Mouse (Mus musculus) kidney, postnatal 14 days (tissue): ENCODE results near the gene Csnk1e.
"Not testable (repeated sequence)": the region's sequence is repeated elsewhere in the genome, so short reads cannot be mapped to it uniquely, and the experiment has no call there.

Source experiments
- DNase-seq: peaks from one replicate; pipeline ENCODE4 v3.0.0; 2022; ENCODE audit warnings: mixed read lengths

The Csnk1e gene

GRCm38 (mm10) chr15:79455106-79455810, at the start of gene Csnk1e:
Csnk1e (minus strand) TSS chr15:79455566.
- peak; percentile 85 for DNase-seq

DNA sequence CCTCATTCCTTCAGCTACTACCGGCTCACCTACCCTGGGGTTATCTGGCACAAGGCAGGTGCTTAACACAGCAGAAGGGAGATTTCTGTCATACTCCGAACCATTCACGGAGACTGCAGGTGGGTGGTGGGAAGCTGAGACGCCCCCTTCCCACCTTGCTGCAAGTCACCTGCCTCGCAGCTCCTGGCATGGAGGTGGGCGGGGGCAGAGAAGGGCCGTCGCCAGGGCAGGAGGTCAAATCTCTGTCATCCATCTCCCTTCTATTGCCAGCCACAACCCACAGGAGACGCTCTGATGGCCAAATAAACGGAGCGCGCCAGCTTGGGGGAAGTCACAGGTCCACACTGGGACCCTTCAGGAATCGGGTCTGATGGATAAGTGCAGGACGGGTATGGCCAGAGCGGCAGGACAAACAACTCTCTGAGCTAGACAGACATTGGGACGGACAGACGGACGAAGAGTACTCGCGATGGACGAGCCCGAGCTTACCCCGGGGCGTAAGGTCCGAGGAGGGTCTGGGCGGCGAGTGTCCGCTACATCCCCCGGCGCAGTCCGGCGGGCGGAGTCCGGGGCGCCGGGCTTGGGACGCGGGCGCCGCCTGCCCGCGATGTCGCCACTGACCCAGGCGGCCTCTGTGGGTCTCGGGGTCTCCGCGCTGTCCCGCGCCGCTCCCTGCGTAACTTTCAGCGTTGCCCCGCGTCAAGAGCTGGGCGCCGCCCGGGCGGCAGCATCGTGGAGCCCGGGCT, 49.5 kb upstream of the Csnk1e start, which contains the start of gene Kcnj4:
Gene Kcnj4, minus strand, starts transcription at position 535 of the 746 bp plus-strand sequence.
- no peak for DNase-seq

- no peak for DNase-seq
Observed at GRCm38 (mm10) chr15:79503438-79503837, 48.1 kb upstream of the Csnk1e start.

- no peak for DNase-seq
Observed at GRCm38 (mm10) chr15:79502891-79503341, 47.5 kb upstream of the Csnk1e start.

DNA sequence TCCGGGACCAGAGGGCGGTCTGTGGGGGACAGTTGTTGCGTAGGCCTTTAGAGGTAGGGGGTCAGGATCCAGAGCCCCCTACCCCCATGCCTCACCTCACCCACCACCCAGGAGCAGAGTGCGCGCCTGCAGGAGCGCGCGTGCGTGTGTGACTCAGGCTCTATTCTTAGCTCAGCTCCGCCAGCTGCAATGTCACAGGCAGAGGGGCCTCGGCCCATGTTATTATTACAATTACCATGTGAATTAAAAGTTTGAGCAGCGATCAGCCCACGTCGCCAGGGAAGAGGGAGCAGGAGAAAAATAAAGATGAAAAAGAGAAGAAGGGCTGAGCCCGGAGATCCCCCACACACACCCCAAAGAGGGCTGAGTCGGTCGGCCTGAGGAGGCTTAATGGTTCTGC, 44.7 kb upstream of the Csnk1e start:
- no peak for DNase-seq

GRCm38 (mm10) chr15:79493527-79493926, 38.2 kb upstream of the Csnk1e start:
- DNase-seq = no peak

DNA sequence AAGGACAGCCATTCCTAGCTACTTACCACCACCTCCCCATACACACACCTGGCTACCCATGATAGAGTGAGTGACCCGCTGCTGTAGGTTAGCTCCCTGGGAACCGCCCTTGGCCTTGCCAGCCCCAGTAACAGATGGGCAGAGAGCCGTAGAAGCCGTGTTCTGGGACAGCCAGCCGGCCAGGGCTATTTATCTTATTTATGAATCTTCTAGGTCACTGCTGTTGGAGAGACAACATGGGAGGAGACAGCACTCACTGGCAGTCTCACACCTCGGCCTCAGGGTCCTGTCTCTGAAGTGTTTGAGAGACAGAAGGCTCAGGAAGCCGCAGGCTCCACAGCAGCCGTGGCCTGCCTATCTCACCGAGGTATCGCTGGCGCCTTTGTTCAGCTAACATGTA, 34.1 kb upstream of the Csnk1e start:
- DNase-seq = no peak

GRCm38 (mm10) chr15:79481181-79481688, 25.9 kb upstream of the Csnk1e start:
- peak; percentile 22 for DNase-seq

DNA sequence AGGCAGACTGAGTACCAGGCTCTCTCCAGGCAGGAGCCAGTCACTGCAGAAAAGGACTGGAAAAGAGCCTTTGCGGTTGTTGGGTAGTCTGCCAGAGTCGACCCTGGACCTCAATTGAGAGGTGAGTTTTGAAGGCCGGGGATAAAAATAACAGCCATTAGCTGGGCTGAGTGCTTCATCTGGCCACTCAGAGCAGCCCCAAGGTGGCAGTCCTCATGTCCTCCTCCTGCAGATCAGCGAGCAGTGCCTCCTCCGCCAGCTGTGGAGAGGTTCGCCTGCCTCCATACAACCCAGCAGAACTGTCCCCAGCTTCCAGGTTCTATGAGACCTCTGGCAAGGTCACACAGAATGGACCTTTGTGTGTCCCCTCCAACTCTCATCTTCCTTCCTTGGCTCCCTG, 21.9 kb upstream of the Csnk1e start:
- no peak for DNase-seq

GRCm38 (mm10) chr15:79473638-79474355, 18.4 kb upstream of the Csnk1e start:
- DNase-seq = no peak

DNA sequence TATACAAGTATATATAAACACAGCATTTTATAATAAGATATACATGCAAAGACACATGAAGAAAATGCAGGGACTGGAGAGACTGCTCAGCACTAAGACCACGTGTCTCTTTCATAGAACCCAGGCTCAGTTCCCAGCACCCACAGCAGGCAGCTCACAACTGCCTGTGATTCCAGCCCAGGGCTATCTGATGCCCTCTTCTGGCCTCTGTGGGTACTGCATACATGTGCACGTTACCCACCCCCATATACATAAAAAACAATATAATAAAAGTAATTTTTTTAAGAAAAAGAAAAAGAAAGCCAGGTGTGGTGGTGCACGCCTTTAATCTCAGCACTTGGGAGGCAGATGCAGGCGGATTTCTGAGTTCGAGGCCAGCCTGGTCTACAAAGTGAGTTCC, 17.7 kb upstream of the Csnk1e start:
- no peak for DNase-seq

GRCm38 (mm10) chr15:79471095-79471494, 15.7 kb upstream of the Csnk1e start:
- DNase-seq = no peak

DNA sequence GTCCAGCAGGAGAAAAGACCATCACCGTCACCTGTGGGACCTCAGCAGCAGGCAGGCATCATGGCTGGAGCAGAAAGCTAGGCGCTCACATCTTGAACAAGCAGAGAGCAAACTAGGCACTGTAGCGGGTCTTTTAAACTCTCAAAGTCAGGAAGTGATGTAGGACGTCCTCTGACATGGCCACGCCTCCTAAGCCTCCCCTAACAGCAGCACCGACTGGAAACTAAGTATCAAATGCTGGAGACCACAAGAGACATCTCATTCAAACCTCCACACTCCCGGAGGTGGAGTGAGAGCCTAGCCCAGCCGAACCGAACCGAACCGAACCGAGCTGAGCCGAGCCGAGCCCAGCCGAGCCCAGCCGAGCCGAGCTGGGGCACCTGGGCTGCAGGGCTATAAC, 15.2 kb upstream of the Csnk1e start:
- peak; percentile 10 for DNase-seq

- no peak for DNase-seq
Observed at GRCm38 (mm10) chr15:79469577-79469976, 14.2 kb upstream of the Csnk1e start.

GRCm38 (mm10) chr15:79466601-79467286, 11.4 kb upstream of the Csnk1e start:
- peak; percentile 88 for DNase-seq

DNA sequence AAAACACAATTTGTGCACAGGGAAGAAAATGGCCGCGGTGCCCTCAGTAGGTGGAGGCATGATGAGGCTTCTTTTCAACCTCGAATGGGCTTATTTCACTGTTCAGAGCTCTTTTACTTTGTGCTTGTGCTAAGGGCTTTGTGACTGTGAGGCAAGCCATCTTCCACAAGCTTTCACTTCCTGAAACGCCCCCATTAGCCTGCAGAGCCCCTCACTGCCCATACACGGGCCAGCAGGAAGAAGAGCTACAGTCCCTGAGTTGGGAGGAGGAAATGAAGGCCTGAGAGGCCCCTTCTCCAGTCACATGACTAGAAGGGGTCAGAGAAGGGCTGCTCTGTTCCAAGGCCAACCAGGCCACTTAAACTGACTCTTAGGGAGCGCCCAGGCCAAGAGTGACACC, 1.2 kb upstream of the Csnk1e start:
- DNase-seq = no peak

DNA sequence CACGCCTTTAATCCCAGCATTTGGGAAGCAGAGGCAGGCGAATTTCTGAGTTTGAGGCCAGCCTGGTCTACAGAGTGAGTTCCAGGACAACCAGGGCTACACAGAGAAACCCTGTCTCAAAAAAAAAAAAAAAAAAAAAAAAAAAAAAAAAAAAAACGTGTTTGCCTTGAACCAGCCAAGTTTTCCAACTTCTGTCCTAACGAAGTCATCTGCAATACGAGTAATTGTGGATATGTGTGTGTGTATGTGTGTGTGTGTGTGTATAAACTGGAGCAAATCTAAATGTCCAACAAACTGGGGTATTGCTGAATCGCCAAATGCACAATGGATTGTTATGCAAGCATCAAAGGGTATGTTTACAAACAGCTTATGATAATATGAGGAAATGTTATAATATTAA, 738 bp upstream of the Csnk1e start:
- DNase-seq = not testable (repeated sequence)

- no peak for DNase-seq
Observed at GRCm38 (mm10) chr15:79453831-79454230, 1.5 kb downstream of the Csnk1e start.

GRCm38 (mm10) chr15:79448041-79448440, 7.3 kb downstream of the Csnk1e start:
- no peak for DNase-seq

DNA sequence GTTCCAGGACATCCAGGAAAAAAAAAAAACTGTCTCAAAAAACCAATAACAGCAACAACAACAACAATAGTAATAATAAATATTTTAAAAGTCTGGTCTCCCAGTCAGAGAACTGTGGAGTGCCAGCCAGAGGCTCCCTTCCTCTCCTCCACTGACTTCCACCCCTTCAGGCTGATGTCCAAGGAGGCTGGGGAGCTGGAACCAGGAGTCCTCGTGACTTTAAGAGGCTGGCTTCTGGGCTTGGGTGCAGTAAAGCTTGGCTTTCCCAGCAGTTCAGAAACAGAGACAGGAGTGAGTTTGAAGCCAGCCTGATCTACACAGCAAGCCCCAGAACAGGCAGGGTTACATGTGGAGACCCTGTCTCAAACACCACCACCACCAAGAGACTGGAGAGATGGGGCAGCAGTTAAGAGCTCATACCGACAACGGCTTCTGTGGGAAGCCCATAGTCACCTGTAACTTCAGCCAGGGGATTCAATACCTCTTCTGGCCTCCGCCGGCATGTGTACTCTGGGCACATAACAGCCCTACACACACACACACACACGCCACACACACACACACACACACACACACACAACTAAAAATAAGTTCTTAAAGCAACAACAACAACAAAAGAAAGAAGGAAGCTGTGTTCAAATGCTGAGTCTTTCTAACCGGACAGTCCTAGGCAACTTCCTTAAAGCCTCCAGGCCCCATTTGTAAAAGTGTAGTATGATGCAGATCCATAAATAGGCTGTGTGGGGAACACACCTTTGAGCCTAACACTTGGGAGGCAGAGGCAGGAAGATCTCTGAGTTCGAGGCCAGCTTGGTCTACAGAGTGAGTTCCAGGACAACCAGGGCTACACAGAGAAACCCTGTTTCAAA, 9.3 kb downstream of the Csnk1e start:
- DNase-seq = no peak

- DNase-seq = no peak
Observed at GRCm38 (mm10) chr15:79443856-79444410, 11.4 kb downstream of the Csnk1e start.
